Mouse (Mus musculus): ENCODE results near the gene Klf9. TPM values are rescaled to one million over a fixed set of nuclear protein-coding genes. Genes with fewer than 3 reads are reported as not detected.

The Klf9 gene
- polyA plus RNA-seq, 1 experiment = 87.8 TPM

GRCm38 (mm10) chr19:23162387-23162809, 21.4 kb downstream of the Klf9 start:
- peak; percentile 66 to 73 for DNase-seq (ENCODE audit: extremely low spot score in 1 of 2, low spot score in 1 of 2)

GRCm38 (mm10) chr19:23162877-23163276, 21.9 kb downstream of the Klf9 start:
- no peak for DNase-seq (ENCODE audit: extremely low spot score in 1 of 2, low spot score in 1 of 2)

- DNase-seq (ENCODE audit: extremely low spot score in 1 of 2, low spot score in 1 of 2) = no peak
Measured at GRCm38 (mm10) chr19:23163361-23163760, 22.3 kb downstream of the Klf9 start.

- DNase-seq (ENCODE audit: extremely low spot score in 1 of 2, low spot score in 1 of 2) = no peak
Measured at GRCm38 (mm10) chr19:23164651-23165240, 23.7 kb downstream of the Klf9 start.

- DNase-seq (ENCODE audit: extremely low spot score in 1 of 2, low spot score in 1 of 2) = peak in 1 of 2 experiments; percentile 35
Measured at GRCm38 (mm10) chr19:23166550-23167284, 25.7 kb downstream of the Klf9 start.

- DNase-seq (ENCODE audit: extremely low spot score in 1 of 2, low spot score in 1 of 2) = no peak
Measured at GRCm38 (mm10) chr19:23168899-23169658, 28.1 kb downstream of the Klf9 start.

- DNase-seq (ENCODE audit: extremely low spot score in 1 of 2, low spot score in 1 of 2) = no peak
Measured at GRCm38 (mm10) chr19:23169659-23170050, 28.6 kb downstream of the Klf9 start.

GRCm38 (mm10) chr19:23170476-23170875, 29.4 kb downstream of the Klf9 start:
- no peak for DNase-seq (ENCODE audit: extremely low spot score in 1 of 2, low spot score in 1 of 2)

- no peak for DNase-seq (ENCODE audit: extremely low spot score in 1 of 2, low spot score in 1 of 2)
Measured at GRCm38 (mm10) chr19:23171136-23171535, 30.1 kb downstream of the Klf9 start.

GRCm38 (mm10) chr19:23175090-23175489, 34.1 kb downstream of the Klf9 start:
- DNase-seq (ENCODE audit: extremely low spot score in 1 of 2, low spot score in 1 of 2) = no peak

GRCm38 (mm10) chr19:23175511-23175910, 34.5 kb downstream of the Klf9 start:
- no peak for DNase-seq (ENCODE audit: extremely low spot score in 1 of 2, low spot score in 1 of 2)

GRCm38 (mm10) chr19:23178533-23178932, 37.5 kb downstream of the Klf9 start:
- DNase-seq (ENCODE audit: extremely low spot score in 1 of 2, low spot score in 1 of 2) = peak in 1 of 2 experiments; percentile 44

GRCm38 (mm10) chr19:23183493-23183892, 42.5 kb downstream of the Klf9 start:
- no peak for DNase-seq (ENCODE audit: extremely low spot score in 1 of 2, low spot score in 1 of 2)

GRCm38 (mm10) chr19:23184068-23184467, 43.0 kb downstream of the Klf9 start:
- no peak for DNase-seq (ENCODE audit: extremely low spot score in 1 of 2, low spot score in 1 of 2)

- peak in 1 of 2 experiments; percentile 67 for DNase-seq (ENCODE audit: extremely low spot score in 1 of 2, low spot score in 1 of 2)
Measured at GRCm38 (mm10) chr19:23187732-23188131, 46.7 kb downstream of the Klf9 start.

GRCm38 (mm10) chr19:23188986-23189385, 48.0 kb downstream of the Klf9 start:
- DNase-seq (ENCODE audit: extremely low spot score in 1 of 2, low spot score in 1 of 2) = no peak

GRCm38 (mm10) chr19:23189744-23190143, 48.7 kb downstream of the Klf9 start:
- no peak for DNase-seq (ENCODE audit: extremely low spot score in 1 of 2, low spot score in 1 of 2)

- DNase-seq (ENCODE audit: extremely low spot score in 1 of 2, low spot score in 1 of 2) = no peak
Measured at GRCm38 (mm10) chr19:23191486-23191885, 50.5 kb downstream of the Klf9 start.

- DNase-seq (ENCODE audit: extremely low spot score in 1 of 2, low spot score in 1 of 2) = no peak
Measured at GRCm38 (mm10) chr19:23193076-23193475, 52.0 kb downstream of the Klf9 start.

- no peak for DNase-seq (ENCODE audit: extremely low spot score in 1 of 2, low spot score in 1 of 2)
Measured at GRCm38 (mm10) chr19:23202106-23202505, 61.1 kb downstream of the Klf9 start.

- DNase-seq (ENCODE audit: extremely low spot score in 1 of 2, low spot score in 1 of 2) = no peak
Measured at GRCm38 (mm10) chr19:23203505-23204053, 62.6 kb downstream of the Klf9 start.
